Mouse (Mus musculus) cerebellum, postnatal 4 days (tissue): ENCODE results near the gene Gtf2i.

Experiments
- DNase-seq, 2 experiments: peaks; one replicate each; pipeline ENCODE4 v3.0.0; 2022; ENCODE audit warnings: low spot score in 2 of 2, mixed read lengths in 1 of 2

Gene Gtf2i

DNA sequence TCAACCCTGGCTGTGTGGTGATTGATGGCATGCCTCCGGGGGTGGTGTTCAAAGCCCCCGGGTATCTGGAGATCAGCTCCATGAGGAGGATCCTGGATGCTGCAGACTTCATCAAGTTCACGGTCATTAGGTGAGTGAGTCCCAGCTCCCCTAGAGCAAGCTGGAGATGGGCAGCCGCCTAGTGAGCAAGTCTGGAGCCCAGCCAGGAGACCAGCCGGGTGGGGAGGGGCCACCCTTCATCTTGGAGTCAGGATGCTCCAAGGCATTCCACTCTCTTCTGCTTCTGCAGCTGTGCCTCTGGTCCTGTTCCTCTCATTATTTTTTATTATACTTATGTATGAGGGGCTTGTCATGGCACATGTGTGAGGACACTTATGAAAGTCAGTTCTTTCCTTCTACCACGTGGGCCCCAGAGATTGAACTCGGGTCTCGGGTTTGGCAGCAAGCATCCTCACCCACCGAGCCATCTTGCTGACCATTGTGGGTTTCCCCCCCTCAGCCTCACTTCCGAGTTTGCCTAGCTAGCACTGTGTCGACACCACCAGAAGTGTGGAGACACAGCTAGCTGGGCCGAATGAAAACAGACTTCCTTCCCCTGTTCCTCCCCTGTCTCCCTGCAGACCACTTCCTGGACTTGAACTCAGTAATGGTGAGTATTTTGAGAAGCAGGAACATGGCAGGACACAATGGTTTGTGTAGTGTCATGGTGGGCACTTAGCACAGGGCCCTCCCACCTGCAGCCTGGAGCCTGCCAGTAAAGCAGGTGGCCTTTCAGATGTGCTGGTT, 100.3 kb downstream of the Gtf2i start:
- DNase-seq = peak in 1 of 2 experiments; percentile 32

- no peak for DNase-seq
Measured at GRCm38 (mm10) chr5:134209931-134210554, 104.5 kb downstream of the Gtf2i start.

- no peak for DNase-seq
Measured at GRCm38 (mm10) chr5:134206721-134207120, 107.8 kb downstream of the Gtf2i start.

DNA sequence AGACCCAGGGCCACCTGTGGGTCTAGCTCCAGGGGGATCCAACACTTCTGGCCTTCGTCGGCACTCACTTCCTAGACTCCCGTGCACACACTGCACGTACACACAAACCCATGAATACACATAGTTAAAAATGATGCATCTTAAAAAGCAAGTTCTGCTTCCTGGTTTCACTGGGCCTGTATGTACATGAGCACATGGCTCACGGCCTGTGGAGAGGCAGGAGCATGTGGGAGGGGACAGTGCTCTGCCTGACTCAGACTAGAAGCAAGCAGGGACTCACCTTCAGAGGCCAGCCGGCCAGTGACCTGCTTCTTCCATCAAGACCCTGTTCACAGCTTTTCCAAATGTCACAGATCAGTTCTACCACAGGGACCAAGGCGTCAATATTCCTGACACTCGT, 120.9 kb downstream of the Gtf2i start:
- no peak for DNase-seq

DNA sequence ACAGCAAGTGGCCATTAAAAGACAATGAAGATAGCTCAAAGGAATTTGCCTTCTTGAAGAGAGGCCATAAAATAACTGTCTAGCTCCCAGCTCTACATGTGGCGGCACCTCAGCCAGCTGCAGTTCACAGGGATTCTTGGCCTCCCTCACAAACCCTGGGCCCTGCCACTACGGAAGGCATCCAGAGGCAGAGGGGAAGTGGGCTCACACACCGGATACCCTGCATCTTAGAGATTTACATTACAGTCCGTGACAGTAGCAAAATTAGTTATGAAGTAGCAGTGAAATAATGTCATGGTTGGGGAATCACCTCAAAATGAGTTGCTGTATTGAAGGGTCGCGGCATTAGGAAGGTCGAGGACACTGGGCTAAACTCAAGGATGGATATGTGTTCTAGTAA, 126.0 kb downstream of the Gtf2i start:
- DNase-seq = no peak
